Mouse (Mus musculus): ENCODE data around the gene Ctsj. TPM values are rescaled to one million over a fixed set of nuclear protein-coding genes. Genes with fewer than 3 reads are reported as not detected.
"Not testable (repeated sequence)": the region's sequence is repeated elsewhere in the genome, so short reads cannot be mapped to it uniquely, and the experiment has no call there.

Gene Ctsj
- not detected in 2 replicates for polyA plus RNA-seq (2011; ENCODE audit: insufficient read depth, insufficient read length, low replicate concordance, missing spikeins)

GRCm38 (mm10) chr13:61005859-61006258, at the start of gene Ctsj:
Ctsj (minus strand) TSS chr13:61005959.
- TF ChIP-seq POLR2A (IDR thresholded peaks at IDR 0.05; ENCODE audit: borderline replicate concordance, control insufficient read depth, low read depth, low read length) (no peak), CTCF (IDR thresholded peaks at IDR 0.05; ENCODE audit: control insufficient read depth, insufficient read depth, low read length) (no peak)
- no peak within 1 kb of the TSS for H3K4me3 ChIP-seq (replicated peaks; ENCODE audit: control insufficient read depth, low read depth, low read length)
- WGBS, result 76% methylated on average over 3 of the region's 3 CpGs

GRCm38 (mm10) chr13:61040531-61040930, 34.8 kb upstream of the Ctsj start, which contains the start of gene Ctsq:
Ctsq (minus strand) TSS chr13:61040631.
- no peaks in the 10 kb centered on the region for H3K4me1 ChIP-seq (ENCODE audit: control insufficient read depth, insufficient read depth, low read length)
- H3K4me3 ChIP-seq (replicated peaks; ENCODE audit: control insufficient read depth, low read depth, low read length), result no peak within 1 kb of the TSS
- TF ChIP-seq POLR2A (IDR thresholded peaks at IDR 0.05; ENCODE audit: borderline replicate concordance, control insufficient read depth, low read depth, low read length) (no peak), CTCF (IDR thresholded peaks at IDR 0.05; ENCODE audit: control insufficient read depth, insufficient read depth, low read length) (no peak)
- H3K27ac ChIP-seq (ENCODE audit: control insufficient read depth, insufficient read depth, low read depth, low read length, poor library complexity), result no peak within 1 kb of the TSS
- 42% methylated on average over 3 of the region's 3 CpGs for WGBS

More at GRCm38 (mm10) chr13:61005859-61006258, at the start of gene Ctsj:
- Histone ChIP-seq H3K4me1 (ENCODE audit: control insufficient read depth, insufficient read depth, low read length) (no peaks in the 10 kb centered on the region), H3K27ac (ENCODE audit: control insufficient read depth, insufficient read depth, low read depth, low read length, poor library complexity) (no peak within 1 kb of the TSS)

GRCm38 (mm10) chr13:61022785-61023184, 17.0 kb upstream of the Ctsj start:
- Histone ChIP-seq H3K27ac (ENCODE audit: control insufficient read depth, insufficient read depth, low read depth, low read length, poor library complexity) (no peak overlapping the region), H3K4me1 (ENCODE audit: control insufficient read depth, insufficient read depth, low read length) (no peaks in the 10 kb centered on the region), H3K4me3 (replicated peaks; ENCODE audit: control insufficient read depth, low read depth, low read length) (no peak overlapping the region)
- TF ChIP-seq POLR2A (IDR thresholded peaks at IDR 0.05; ENCODE audit: borderline replicate concordance, control insufficient read depth, low read depth, low read length) (no peak), CTCF (IDR thresholded peaks at IDR 0.05; ENCODE audit: control insufficient read depth, insufficient read depth, low read length) (no peak)
- WGBS, result 6% methylated on average over 3 of the region's 3 CpGs

- H3K4me3 ChIP-seq (replicated peaks; ENCODE audit: control insufficient read depth, low read depth, low read length), result no peak overlapping the region
- H3K27ac ChIP-seq (ENCODE audit: control insufficient read depth, insufficient read depth, low read depth, low read length, poor library complexity), result no peak overlapping the region
- WGBS, result 76% methylated on average over 6 of the region's 6 CpGs
- no peaks in the 10 kb centered on the region for H3K4me1 ChIP-seq (ENCODE audit: control insufficient read depth, insufficient read depth, low read length)
- TF ChIP-seq POLR2A (IDR thresholded peaks at IDR 0.05; ENCODE audit: borderline replicate concordance, control insufficient read depth, low read depth, low read length) (no peak), CTCF (IDR thresholded peaks at IDR 0.05; ENCODE audit: control insufficient read depth, insufficient read depth, low read length) (no peak)
Observed at GRCm38 (mm10) chr13:61021844-61022243, 16.1 kb upstream of the Ctsj start.

GRCm38 (mm10) chr13:61010171-61010570, 4.4 kb upstream of the Ctsj start:
- 23% methylated on average over 4 of the region's 4 CpGs for WGBS

GRCm38 (mm10) chr13:60997600-60997999, 8.2 kb downstream of the Ctsj start:
- Histone ChIP-seq H3K27ac (ENCODE audit: control insufficient read depth, insufficient read depth, low read depth, low read length, poor library complexity) (no peak overlapping the region), H3K4me1 (ENCODE audit: control insufficient read depth, insufficient read depth, low read length) (no peaks in the 10 kb centered on the region), H3K4me3 (replicated peaks; ENCODE audit: control insufficient read depth, low read depth, low read length) (no peak overlapping the region)
- WGBS, result 41% methylated on average over 2 of the region's 2 CpGs
- TF ChIP-seq CTCF (IDR thresholded peaks at IDR 0.05; ENCODE audit: control insufficient read depth, insufficient read depth, low read length), result no peak
- no peak for TF ChIP-seq POLR2A (IDR thresholded peaks at IDR 0.05; ENCODE audit: borderline replicate concordance, control insufficient read depth, low read depth, low read length)

More at GRCm38 (mm10) chr13:61010171-61010570, 4.4 kb upstream of the Ctsj start:
- Histone ChIP-seq H3K27ac (ENCODE audit: control insufficient read depth, insufficient read depth, low read depth, low read length, poor library complexity) (no peak overlapping the region), H3K4me3 (replicated peaks; ENCODE audit: control insufficient read depth, low read depth, low read length) (no peak overlapping the region), H3K4me1 (ENCODE audit: control insufficient read depth, insufficient read depth, low read length) (no peaks in the 10 kb centered on the region)
- no peak for TF ChIP-seq POLR2A (IDR thresholded peaks at IDR 0.05; ENCODE audit: borderline replicate concordance, control insufficient read depth, low read depth, low read length)
- no peak for TF ChIP-seq CTCF (IDR thresholded peaks at IDR 0.05; ENCODE audit: control insufficient read depth, insufficient read depth, low read length)

- 77% methylated on average over 5 of the region's 5 CpGs for WGBS
- not testable (repeated sequence) for H3K4me1 ChIP-seq (ENCODE audit: control insufficient read depth, insufficient read depth, low read length); H3K4me3 ChIP-seq (replicated peaks; ENCODE audit: control insufficient read depth, low read depth, low read length); H3K27ac ChIP-seq (ENCODE audit: control insufficient read depth, insufficient read depth, low read depth, low read length, poor library complexity)
Observed at GRCm38 (mm10) chr13:60986915-60987314, 18.8 kb downstream of the Ctsj start.

DNA sequence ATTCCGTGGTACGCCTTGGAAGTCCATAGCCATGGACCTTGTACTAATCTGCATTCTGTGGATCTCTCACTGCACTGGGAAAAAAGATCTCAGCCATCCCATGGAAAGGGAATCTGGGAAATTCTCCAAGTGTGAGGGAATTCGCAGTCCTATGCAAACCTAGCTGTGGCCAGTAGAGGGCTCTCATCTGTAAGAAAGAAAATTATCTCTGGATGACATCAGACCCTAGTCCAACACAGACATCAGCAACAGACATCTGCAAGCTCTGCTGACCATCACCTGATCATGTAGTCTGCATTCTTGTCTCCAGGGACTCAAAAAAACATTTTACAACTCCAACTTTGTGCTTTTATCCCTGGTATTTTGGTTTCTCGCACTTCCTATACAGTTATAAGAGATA, 33.4 kb downstream of the Ctsj start:
- not testable (repeated sequence) for H3K27ac ChIP-seq (ENCODE audit: control insufficient read depth, insufficient read depth, low read depth, low read length, poor library complexity); H3K4me3 ChIP-seq (replicated peaks; ENCODE audit: control insufficient read depth, low read depth, low read length); H3K4me1 ChIP-seq (ENCODE audit: control insufficient read depth, insufficient read depth, low read length)
- 77% methylated on average over 4 of the region's 4 CpGs for WGBS

- H3K4me1 ChIP-seq (ENCODE audit: control insufficient read depth, insufficient read depth, low read length); H3K27ac ChIP-seq (ENCODE audit: control insufficient read depth, insufficient read depth, low read depth, low read length, poor library complexity); H3K4me3 ChIP-seq (replicated peaks; ENCODE audit: control insufficient read depth, low read depth, low read length): not testable (repeated sequence)
- 62% methylated on average over 4 of the region's 5 CpGs for WGBS
Observed at GRCm38 (mm10) chr13:60963985-60964384, 41.8 kb downstream of the Ctsj start.
